Mouse (Mus musculus): Measurements from ENCODE around the gene Urgcp.

The Urgcp gene

GRCm38 (mm10) chr11:5782199-5782944, 20.2 kb upstream of the Urgcp start:
- peak; percentile 17 for DNase-seq

- DNase-seq, result no peak
These were observed 17.9 kb upstream of the Urgcp start for GRCm38 (mm10) chr11:5780035-5780499.

- no peak for DNase-seq
These were observed 16.3 kb upstream of the Urgcp start for GRCm38 (mm10) chr11:5778481-5778880.

- no peak for DNase-seq
These were observed 3.8 kb upstream of the Urgcp start for GRCm38 (mm10) chr11:5766019-5766418.

- DNase-seq, result no peak
These were observed 432 bp upstream of the Urgcp start for GRCm38 (mm10) chr11:5762633-5762982.

GRCm38 (mm10) chr11:5753755-5754154, 8.4 kb downstream of the Urgcp start:
- DNase-seq, result no peak

GRCm38 (mm10) chr11:5744951-5745350, 17.2 kb downstream of the Urgcp start:
- no peak for DNase-seq

GRCm38 (mm10) chr11:5742106-5742505, 20.1 kb downstream of the Urgcp start:
- no peak for DNase-seq

GRCm38 (mm10) chr11:5740965-5741627, 21.1 kb downstream of the Urgcp start:
- DNase-seq, result peak; percentile 89

- DNase-seq, result no peak
These were observed 21.6 kb downstream of the Urgcp start for GRCm38 (mm10) chr11:5740599-5740964.

GRCm38 (mm10) chr11:5739846-5740245, 22.3 kb downstream of the Urgcp start:
- DNase-seq, result peak; percentile 73

- no peak for DNase-seq
These were observed 23.1 kb downstream of the Urgcp start for GRCm38 (mm10) chr11:5738888-5739632.

- DNase-seq, result no peak
These were observed 25.0 kb downstream of the Urgcp start for GRCm38 (mm10) chr11:5737137-5737536.

GRCm38 (mm10) chr11:5734323-5734722, 27.9 kb downstream of the Urgcp start:
- DNase-seq, result no peak

- no peak for DNase-seq
These were observed 29.8 kb downstream of the Urgcp start for GRCm38 (mm10) chr11:5732401-5732800.

GRCm38 (mm10) chr11:5729582-5729981, 32.6 kb downstream of the Urgcp start:
- DNase-seq, result no peak

GRCm38 (mm10) chr11:5718611-5719354, 43.4 kb downstream of the Urgcp start:
- no peak for DNase-seq

GRCm38 (mm10) chr11:5716938-5717705, 45.1 kb downstream of the Urgcp start:
- no peak for DNase-seq

GRCm38 (mm10) chr11:5716246-5716645, 45.9 kb downstream of the Urgcp start:
- DNase-seq, result no peak

- no peak for DNase-seq
These were observed 46.5 kb downstream of the Urgcp start, which contains the start of gene Mrps24 for GRCm38 (mm10) chr11:5715630-5716105. TSS of gene Mrps24 (minus strand) at chr11:5715680.

GRCm38 (mm10) chr11:5715179-5715578, 47.0 kb downstream of the Urgcp start:
- DNase-seq, result no peak
